Mouse (Mus musculus) lung, adult 2 months (tissue): Measurements from ENCODE around the gene Dnah11.

Experiments used
- CTCF ChIP-seq: fragments of 200-500 bp; IDR thresholded peaks from 2 replicates; pipeline ENCODE4 v1.5.1; 2011; ENCODE audit warnings: mild to moderate bottlenecking, low read length, control low read depth; ENCODE audit not compliant: insufficient read depth
- POLR2A ChIP-seq: fragments of 200-500 bp; IDR thresholded peaks from 2 replicates; pipeline ENCODE4 v1.6.1; 2011; ENCODE audit warnings: low read depth, mild to moderate bottlenecking, control low read depth, low read length, borderline replicate concordance; ENCODE audit errors: extremely low read depth

DNA sequence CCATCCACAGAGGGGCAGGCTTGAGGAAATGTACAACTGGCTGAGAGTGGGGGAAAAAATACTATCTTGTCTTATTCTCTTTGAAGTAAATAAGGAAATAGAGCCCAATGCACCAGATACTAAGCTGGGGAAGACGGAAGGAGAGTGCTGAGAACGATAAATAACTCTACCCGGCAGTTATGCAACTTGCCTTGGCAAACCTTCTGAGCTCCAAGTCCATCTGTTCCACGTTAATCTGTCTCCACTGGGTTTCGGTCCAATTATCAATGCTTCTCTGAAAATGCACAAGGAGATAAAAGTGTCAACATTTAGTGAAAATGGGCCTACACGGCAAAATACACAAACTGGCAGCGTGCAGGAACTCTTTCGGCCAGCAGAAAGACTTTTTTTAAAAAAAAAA lies 86.2 kb downstream of the Dnah11 start:
- TF ChIP-seq CTCF (no peak), POLR2A (no peak)
